Mouse (Mus musculus): ENCODE results near the gene Adipor2.

DNA sequence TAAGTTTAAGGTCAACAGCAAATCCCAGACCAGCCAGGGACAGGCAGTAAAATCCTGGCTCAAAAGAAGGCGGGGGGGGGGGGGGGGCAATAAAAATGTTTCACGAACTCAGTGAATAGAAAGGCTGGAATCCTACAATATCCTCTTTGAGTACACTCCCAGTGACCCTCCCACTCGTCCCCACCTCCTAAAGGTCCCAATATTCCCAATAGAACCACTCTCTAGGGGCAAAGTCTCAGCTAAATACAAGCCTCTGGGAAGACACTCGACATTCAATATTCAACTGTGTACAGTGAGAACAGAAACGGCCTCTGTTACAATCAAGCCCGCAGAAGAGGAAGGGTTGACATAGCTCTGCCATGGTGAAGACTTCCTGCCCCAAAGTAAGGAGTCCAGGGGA, 9.7 kb downstream of the Adipor2 start:
- TF ChIP-seq CTCF (IDR thresholded peaks at IDR 0.05; ENCODE audit: low read depth, low read length): no peak
- no peak for TF ChIP-seq POLR2A (IDR thresholded peaks at IDR 0.05; ENCODE audit: extremely low read depth, insufficient read depth, low read length)
